Mouse (Mus musculus): ENCODE data around the gene H2-T24. TPM values are rescaled to one million over a fixed set of nuclear protein-coding genes. Genes with fewer than 3 reads are reported as not detected.
A peak's percentile ranks its signal among the peaks of the same experiment; 100 is the strongest.
"Not testable (repeated sequence)": the region's sequence is repeated elsewhere in the genome, so short reads cannot be mapped to it uniquely, and the experiment has no call there.

H2-T24 gene
- total RNA-seq, 2 experiments from 2014 or later = 1.5 to 2.2 TPM

GRCm38 (mm10) chr17:36025197-36025596 lies 4.8 kb upstream of the H2-T24 start:
- no peak for DNase-seq (ENCODE audit: low spot score in 2 of 2)

GRCm38 (mm10) chr17:36023710-36024654 lies 3.6 kb upstream of the H2-T24 start:
- DNase-seq (ENCODE audit: low spot score in 2 of 2) = no peak

- no peak for DNase-seq (ENCODE audit: low spot score in 2 of 2)
Measured at GRCm38 (mm10) chr17:36022922-36023321, 2.6 kb upstream of the H2-T24 start.

GRCm38 (mm10) chr17:36022098-36022497 lies 1.7 kb upstream of the H2-T24 start:
- DNase-seq (ENCODE audit: low spot score in 2 of 2) = no peak

GRCm38 (mm10) chr17:36021309-36021708 lies 949 bp upstream of the H2-T24 start:
- DNase-seq (ENCODE audit: low spot score in 2 of 2) = no peak

GRCm38 (mm10) chr17:36019519-36019918 lies 841 bp downstream of the H2-T24 start:
- DNase-seq (ENCODE audit: low spot score in 2 of 2) = no peak

GRCm38 (mm10) chr17:36018979-36019378 lies 1.4 kb downstream of the H2-T24 start:
- no peak for DNase-seq (ENCODE audit: low spot score in 2 of 2)

GRCm38 (mm10) chr17:36017046-36017445 lies 3.3 kb downstream of the H2-T24 start:
- no peak for DNase-seq (ENCODE audit: low spot score in 2 of 2)

GRCm38 (mm10) chr17:36014977-36015376 lies 5.4 kb downstream of the H2-T24 start:
- no peak for DNase-seq (ENCODE audit: low spot score in 2 of 2)

GRCm38 (mm10) chr17:36004409-36004808 lies 16.0 kb downstream of the H2-T24 start:
- not testable (repeated sequence) for DNase-seq (ENCODE audit: low spot score in 2 of 2)

- no peak for DNase-seq (ENCODE audit: low spot score in 2 of 2)
Measured at GRCm38 (mm10) chr17:36003331-36003730, 17.0 kb downstream of the H2-T24 start.

- DNase-seq (ENCODE audit: low spot score in 2 of 2) = peak; percentile 58 to 61
Measured at GRCm38 (mm10) chr17:36001966-36002365, 18.4 kb downstream of the H2-T24 start.

GRCm38 (mm10) chr17:36001121-36001897 lies 19.1 kb downstream of the H2-T24 start:
- no peak for DNase-seq (ENCODE audit: low spot score in 2 of 2)

GRCm38 (mm10) chr17:36000349-36000748 lies 20.0 kb downstream of the H2-T24 start:
- no peak for DNase-seq (ENCODE audit: low spot score in 2 of 2)

GRCm38 (mm10) chr17:35999356-35999755 lies 21.0 kb downstream of the H2-T24 start:
- DNase-seq (ENCODE audit: low spot score in 2 of 2) = no peak

- DNase-seq (ENCODE audit: low spot score in 2 of 2) = no peak
Measured at GRCm38 (mm10) chr17:35998545-35999305, 21.6 kb downstream of the H2-T24 start.

GRCm38 (mm10) chr17:35997713-35998510 lies 22.4 kb downstream of the H2-T24 start:
- no peak for DNase-seq (ENCODE audit: low spot score in 2 of 2)

GRCm38 (mm10) chr17:35996949-35997348 lies 23.4 kb downstream of the H2-T24 start:
- peak; percentile 95 to 99 for DNase-seq (ENCODE audit: low spot score in 2 of 2)

- DNase-seq (ENCODE audit: low spot score in 2 of 2) = no peak
Measured at GRCm38 (mm10) chr17:35994879-35995240, 25.5 kb downstream of the H2-T24 start.

- DNase-seq (ENCODE audit: low spot score in 2 of 2) = peak; percentile 80 to 82
Measured at GRCm38 (mm10) chr17:35994175-35994878, 26.0 kb downstream of the H2-T24 start.
